Mouse (Mus musculus): ENCODE results near the gene Spred1.

DNA sequence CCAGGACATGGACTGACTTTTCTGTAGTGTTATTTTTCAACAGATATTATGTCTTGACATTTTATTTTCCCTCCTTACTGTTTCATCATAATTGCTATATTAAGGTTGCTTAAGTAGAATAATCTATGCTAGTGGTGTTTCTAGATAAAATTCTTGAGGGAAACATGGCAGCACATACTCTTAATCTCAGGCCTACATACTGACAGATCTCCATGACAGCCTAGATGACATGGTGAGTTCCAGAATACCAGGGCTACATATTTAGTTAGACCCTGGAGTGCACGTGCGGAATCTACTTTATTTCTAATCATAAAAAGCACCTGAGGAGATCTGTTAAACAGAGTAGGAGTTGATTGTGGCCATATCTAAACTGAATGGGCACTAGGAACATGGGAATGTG is 47.2 kb downstream of the Spred1 start:
- TF ChIP-seq CTCF (IDR thresholded peaks at IDR 0.05; ENCODE audit: borderline replicate concordance, control insufficient read depth, extremely low read depth, insufficient read depth, low read length, poor library complexity) = no peak
- TF ChIP-seq POLR2A (IDR thresholded peaks at IDR 0.05; ENCODE audit: control insufficient read depth, extremely low read depth, insufficient read depth, low read length, poor library complexity) = no peak

All from thymus, adult 2 months (tissue).